Mouse (Mus musculus) adrenal gland, postnatal 25 days (tissue): ENCODE measurements at regions not wholly inside any gene's neighbourhood (a gene's known extent, or its start where the extent isn't known, plus 50 kb on each side); places are given as distances from the start of the nearest gene placed in this dataset.
A peak's percentile ranks its signal among the peaks of the same experiment; 100 is the strongest.
"Not testable (repeated sequence)": the region's sequence is repeated elsewhere in the genome, so short reads cannot be mapped to it uniquely, and the experiment has no call there.

ENCODE experiments used
- DNase-seq: peaks from one replicate; pipeline ENCODE4 v3.0.0; 2021; ENCODE audit warnings: mixed read lengths

GRCm38 (mm10) chr14:14478159-14478558 is 77.1 kb downstream of the Olfr721-ps1 start:
- DNase-seq: not testable (repeated sequence)

DNA sequence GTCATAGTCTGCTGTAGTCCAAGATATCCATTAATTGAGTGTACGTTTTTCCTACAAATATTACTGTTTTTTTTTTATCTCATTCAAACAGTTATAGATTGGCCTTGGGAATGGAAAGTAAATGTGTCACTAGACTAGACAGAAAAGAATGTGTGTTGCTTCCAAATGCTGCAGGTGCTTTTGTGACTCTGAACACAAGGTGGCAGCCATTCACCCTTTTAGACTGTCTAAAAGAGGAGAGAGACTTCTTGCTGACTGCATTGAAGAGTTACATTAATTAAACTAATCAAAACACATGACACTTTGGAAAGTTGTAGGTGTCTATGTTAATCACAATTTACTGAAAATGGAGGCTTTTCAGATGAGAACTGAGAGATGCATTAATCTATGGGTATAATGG is 80.7 kb downstream of the Olfr721-ps1 start:
- DNase-seq: peak; percentile 35

GRCm38 (mm10) chr14:14486356-14486755 is 85.3 kb downstream of the Olfr721-ps1 start:
- DNase-seq: no peak

- DNase-seq: no peak
Observed at GRCm38 (mm10) chr14:14490501-14490900, 89.4 kb downstream of the Olfr721-ps1 start.

DNA sequence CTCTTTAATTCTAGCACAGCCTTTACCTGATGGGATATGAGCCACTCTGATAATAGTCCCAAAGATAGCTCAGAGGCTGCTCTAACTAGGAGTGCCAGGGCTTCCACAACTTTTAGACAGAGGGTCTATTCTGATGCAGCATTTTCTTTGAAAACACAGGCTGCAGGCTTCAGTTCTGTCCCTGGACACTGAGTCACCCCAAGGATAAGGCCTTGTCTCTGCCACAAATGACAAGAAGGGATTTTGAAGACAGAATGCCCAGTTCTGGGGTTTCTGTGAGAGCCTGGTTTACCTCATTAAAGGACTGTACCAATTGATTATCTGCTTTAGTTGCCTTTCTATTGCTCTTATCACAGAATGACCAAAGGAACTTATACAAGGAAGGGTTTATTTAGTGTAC is 90.9 kb downstream of the Olfr721-ps1 start:
- no peak for DNase-seq

DNA sequence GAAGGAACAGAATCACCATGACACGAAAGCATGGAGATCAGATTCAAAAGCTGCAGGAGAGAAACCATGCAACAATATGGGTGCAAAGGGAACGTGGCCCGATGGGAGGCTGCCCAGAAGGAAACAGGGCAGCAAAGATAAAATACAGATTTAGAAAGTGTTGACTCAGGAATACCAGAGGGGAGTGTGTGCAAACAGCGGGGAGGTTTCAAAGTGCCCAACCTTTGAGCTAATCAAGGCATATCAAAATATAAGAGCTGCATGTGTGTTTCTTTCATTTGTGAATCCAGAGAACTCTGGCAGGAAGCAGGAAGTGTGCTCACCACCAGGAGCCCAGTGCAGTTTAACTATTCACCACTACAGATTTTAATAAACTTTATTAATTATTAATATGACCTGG is 110.8 kb downstream of the Olfr721-ps1 start:
- DNase-seq: no peak

GRCm38 (mm10) chr14:14513056-14513455 is 112.0 kb downstream of the Olfr721-ps1 start:
- DNase-seq: no peak

DNA sequence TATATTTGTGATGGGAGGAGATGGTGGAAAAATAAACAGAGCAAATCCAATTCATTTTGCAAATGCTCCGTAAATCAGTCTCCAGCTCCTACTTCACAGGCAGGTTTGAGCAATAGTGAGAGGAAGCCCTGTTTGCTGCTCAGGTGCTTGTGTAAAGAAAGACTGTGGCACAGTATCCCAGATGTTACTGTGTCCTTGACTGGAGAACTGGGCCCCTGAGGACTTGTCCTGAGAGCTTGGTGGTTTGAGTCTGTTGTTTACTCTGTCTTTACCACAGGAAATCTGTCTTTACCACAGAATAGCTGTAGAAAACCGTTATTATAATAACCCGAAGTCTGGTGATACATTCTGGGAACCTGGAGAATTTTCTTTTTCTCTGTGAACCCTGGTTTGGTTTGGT is 112.4 kb downstream of the Olfr721-ps1 start:
- DNase-seq: no peak

GRCm38 (mm10) chr14:14514440-14515172 is 113.5 kb downstream of the Olfr721-ps1 start:
- peak; percentile 26 for DNase-seq

DNA sequence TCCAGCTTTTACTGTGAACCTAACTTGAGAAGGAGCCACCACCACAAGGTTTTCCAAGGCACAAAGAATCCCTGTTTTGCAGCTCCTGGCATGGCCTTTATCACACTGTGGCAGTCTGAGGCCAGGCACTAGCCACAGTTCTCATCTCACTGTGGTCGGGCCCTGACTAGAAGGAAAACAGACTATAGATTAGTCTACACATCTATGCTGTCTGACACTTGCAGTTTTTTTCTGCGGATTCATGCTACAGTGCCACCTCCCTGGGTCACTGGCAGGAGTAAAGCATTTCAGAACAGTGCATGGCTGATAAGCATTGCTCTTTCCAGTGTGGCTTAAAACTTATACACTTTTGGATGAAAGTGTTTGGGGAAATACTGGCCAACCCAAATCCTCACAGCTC is 114.3 kb downstream of the Olfr721-ps1 start:
- DNase-seq: no peak

DNA sequence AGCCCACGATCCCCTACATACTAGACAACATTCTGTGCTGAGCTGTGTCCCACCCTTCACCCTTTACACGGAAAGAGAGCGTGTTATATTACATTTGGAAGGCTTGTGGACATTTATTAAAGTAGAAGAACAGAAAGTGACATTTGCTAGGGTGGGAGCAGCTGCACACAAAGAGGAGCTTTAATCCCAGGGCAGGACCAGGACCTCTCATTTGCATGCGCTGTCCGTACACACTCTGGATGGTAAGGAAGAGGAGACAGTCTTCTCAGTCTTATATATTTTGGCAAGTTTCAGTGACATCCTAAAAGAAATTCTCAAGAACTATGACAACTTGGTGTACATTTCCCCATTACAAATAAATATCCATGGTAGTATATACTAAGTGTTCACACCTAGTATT is 114.8 kb downstream of the Olfr721-ps1 start:
- no peak for DNase-seq

- DNase-seq: no peak
Observed at GRCm38 (mm10) chr14:14518027-14518426, 116.9 kb downstream of the Olfr721-ps1 start.

DNA sequence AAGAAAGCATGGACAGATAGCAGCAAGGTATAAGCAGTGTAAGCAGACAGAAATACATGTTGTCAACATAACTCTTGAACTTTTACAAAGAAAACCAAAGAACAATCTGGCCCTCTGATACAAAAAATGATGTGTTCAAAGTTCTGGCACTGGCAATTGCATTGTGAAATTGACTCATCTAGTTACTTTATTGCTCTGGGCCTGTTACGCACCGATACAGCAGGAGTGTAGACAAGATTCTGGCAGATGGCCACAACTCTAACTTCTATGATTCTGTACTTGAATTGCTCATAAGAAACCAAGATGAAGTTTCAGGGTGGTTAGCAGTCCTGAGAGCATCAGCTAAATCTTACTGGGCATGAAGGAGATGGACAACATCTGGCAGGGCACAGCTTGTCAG is 117.7 kb downstream of the Olfr721-ps1 start:
- DNase-seq: no peak

DNA sequence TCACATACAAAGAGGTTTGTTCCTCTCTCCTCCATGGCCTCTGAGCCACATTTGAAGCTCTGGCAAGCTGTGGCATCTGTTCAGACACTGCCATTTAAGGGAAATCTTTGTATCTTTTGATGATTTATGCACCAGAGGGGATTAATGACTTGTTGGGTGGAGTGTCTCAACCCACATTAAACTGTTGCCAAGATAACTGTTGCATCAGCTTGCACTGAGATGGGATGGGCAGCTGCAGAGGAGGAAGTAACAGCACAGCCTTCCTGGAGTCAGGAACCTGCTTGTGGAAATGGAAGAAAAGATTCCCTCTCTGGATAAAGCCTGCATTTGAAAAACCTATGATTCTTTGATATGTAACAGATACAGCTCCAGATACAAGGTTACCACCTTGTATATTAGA is 119.1 kb downstream of the Olfr721-ps1 start:
- no peak for DNase-seq

- peak; percentile 32 for DNase-seq
Observed at GRCm38 (mm10) chr14:14521331-14521730, 120.2 kb downstream of the Olfr721-ps1 start.

GRCm38 (mm10) chr14:14525225-14525624 is 124.1 kb downstream of the Olfr721-ps1 start:
- DNase-seq: no peak

DNA sequence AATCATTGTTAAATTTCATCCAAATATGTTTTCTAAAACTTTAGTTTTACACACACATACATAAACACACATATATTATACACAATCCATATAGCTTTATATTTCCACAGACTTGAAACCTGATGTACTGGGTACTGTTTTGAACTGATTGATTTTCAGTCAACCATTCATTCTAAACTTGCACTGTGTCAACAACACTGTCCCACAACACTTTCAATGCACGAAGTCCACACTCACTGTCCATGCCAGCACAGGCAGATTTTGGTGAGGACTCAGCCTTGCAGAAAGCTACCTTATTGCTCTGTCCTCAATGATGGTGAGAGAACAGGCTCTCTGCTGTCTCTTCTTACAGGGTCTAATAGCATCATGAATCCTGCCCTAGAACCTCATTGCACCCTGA is 127.3 kb downstream of the Olfr721-ps1 start:
- DNase-seq: no peak

DNA sequence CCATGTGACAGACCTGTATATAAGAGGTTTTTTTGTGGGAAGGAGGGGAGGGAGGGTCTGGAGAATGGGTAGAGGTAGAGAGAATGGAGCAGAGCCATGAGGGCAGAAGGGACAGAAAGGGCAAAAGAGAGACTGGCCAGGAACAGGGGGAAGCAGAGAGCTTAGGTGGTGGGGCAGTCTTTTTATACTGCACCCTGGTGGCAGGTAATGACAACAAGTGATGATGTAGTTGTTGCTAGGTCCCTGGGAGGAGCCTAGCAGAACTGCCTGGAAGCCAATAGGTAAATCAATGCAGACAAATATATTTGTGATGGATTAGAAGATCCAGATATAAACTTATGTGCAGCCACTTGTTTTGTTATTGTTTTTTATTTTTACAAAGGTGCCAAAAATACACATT is 140.1 kb downstream of the Olfr721-ps1 start:
- DNase-seq: no peak

DNA sequence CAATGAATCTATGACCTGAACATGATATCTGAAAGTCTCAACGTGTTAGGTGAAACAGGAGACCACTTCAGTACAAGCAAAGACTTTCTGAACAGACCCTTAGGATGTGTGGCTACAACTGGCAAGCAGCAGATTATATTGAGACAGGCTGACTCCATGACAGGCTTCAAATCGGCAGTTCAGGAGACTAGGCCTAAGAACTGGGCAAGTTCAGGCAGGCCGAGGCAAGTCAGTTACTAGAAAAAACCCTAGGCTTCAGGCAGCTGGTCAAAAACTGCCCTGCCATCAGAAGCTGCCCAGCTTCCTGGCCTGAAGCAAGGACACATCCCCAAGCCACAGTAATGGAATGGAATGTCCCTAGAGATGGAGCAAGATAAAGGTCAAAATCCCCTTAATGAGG is 140.6 kb downstream of the Olfr721-ps1 start:
- no peak for DNase-seq

DNA sequence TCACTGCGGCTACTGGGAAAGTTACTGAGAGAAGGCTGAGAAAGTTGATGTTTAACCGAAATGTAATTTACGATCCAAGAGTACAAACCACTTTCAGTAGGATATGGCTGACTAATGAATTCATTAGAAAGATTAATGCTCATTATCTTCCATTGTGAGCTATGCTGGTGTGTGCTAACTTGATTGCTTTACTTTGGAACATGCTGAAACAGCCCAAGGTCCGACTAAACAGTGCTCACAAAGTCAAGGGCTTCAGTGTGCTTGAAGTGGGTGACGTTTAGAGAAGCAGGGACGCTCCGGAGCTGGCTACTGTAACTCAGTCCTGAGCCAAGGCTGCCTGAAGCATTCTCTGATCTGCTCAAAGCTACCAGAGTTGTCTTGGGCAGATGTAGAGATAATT is 143.1 kb downstream of the Olfr721-ps1 start:
- DNase-seq: no peak

DNA sequence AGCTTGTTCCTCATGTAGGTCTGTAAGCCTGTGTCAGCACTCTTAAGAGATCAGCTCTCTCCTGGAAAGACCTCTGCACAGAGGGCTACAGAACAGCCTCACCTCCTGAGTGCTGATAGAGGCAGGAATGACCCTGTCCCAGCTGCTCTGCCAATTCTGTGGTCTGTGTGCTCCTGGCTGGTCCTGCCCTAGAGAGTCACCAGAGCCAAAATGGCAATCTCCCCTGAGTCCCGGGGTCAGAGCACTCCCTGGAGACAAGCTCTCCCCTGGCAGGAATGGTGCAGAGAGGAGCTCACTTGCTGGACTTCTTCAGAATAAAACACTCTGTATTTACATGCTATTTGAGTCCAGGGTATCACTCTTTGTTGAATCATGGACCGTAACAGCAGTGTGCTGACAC is 149.9 kb upstream of the Slc4a7 start:
- no peak for DNase-seq

DNA sequence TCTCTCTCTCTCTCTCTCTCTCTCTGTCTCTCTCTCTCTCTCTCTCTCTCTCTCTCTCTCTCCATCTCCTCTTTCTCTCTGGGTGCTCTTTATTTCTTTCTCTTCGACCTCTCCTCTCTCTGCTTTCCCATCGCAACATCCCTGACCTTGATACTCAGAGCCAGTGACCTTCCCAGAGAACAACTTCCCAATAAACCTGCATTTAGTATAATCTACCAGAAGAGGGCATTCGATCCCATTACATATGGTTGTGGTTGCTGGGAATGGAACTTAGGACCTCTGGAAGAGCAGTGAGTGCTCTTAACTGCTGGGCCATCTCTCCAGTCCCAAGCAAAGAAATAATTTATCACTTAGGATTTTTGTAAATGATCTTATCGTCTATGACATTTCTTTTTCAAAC is 127.2 kb upstream of the Slc4a7 start:
- no peak for DNase-seq

DNA sequence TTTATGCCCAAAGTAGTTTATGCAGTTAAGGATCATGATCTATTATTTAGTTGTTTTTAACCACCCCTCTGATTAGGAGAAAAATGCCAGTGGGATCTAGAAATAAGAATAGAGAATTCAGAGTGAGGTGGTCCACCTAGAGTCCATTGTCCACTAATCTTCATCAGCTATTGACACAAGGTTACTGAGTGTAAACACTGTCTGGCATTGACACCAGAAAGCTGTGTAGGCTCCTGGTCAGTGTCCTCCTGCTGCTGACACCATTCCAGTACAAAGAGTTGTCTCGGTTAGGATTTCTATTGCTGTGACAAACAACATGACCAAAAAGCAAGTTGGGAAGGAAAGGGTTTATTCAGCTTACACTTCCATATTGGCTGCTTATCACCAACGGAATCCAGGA is 110.1 kb upstream of the Slc4a7 start:
- DNase-seq: no peak

DNA sequence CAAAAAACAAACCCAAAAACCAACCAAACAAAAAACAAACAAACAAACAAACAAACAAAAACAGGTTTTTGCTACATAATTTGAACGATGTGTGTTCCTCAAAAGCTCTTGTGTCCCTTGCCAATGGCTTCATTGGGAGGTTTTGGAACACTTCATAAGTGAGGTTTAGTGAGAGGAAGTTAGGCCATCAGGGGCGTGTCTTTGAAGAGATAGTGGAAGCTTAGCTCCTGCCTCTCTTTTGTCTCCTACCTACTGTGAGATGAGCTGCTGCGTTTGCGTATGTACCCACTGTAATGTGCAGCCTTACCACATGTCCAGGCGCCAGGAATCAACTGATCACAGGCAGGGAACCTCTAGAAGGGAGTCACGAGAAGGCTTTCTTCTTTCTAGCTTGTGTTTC is 107.3 kb upstream of the Slc4a7 start:
- no peak for DNase-seq
